ENCODE assay signal across 7 mouse cellular contexts in the genomic region with DNA sequence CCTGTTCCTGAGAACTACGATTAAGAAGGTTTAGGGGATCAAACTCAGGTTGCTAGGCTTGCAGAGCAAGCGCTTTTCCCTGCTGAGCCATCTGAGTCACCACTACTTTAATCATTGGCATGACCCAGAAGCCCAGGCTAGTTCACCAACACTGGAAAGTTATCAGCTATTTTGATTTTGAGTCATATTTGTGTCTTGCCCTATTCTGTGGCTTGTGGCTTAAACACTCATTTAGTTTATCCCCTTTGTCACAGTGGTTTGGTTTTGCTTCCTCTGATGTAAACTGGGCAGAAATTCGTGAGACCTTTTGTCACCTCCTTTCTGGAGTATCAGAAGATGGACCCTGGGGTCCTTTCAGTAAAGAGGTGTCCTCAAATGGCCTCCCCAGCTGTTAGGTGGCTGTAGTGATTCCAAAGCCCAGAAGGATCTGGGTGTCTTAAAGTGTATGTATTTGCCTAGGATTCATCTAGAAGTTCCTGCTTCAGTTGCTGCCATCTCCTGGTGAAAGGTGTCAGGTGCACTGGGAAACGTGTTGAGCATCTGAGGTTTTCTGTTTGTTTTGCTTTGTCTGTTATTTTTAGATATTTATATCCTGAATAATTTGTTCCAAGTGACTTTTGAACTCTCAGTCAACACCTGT. TPM values are rescaled to one million over a fixed set of nuclear protein-coding genes. Genes with fewer than 3 reads are reported as not detected.
A peak's percentile ranks its signal among the peaks of the same experiment; 100 is the strongest.
DNase-seq lines count a peak whose midpoint lies in the region; ATAC-seq and TF ChIP-seq lines count a peak whose summit lies in the region.

No protein-coding gene starts in this region.

- H3K9ac ChIP-seq in hindbrain, embryonic 15.5 days, result no peak overlapping the region
- H3K9ac ChIP-seq in hindbrain, embryonic 12.5 days, result no peak overlapping the region

- no peaks in the 10 kb centered on the region for H3K27me3 ChIP-seq in hindbrain, embryonic 15.5 days
- no peaks in the 10 kb centered on the region for H3K27me3 ChIP-seq in hindbrain, embryonic 12.5 days

- no peak overlapping the region for H3K4me2 ChIP-seq in hindbrain, embryonic 15.5 days
- H3K4me2 ChIP-seq in hindbrain, embryonic 12.5 days (replicated peaks), result no peak overlapping the region

- DNase-seq in testis, postnatal 10 days (ENCODE audit: low spot score), result peak; percentile 52
- DNase-seq in testis, postnatal 14 days (ENCODE audit: low spot score), result no peak
- DNase-seq in urinary bladder, postnatal 4 days (ENCODE audit: low spot score in 2 of 2), result no peak
- DNase-seq in gastrocnemius, postnatal 25 days, result no peak

- no peaks in the 10 kb centered on the region for H3K9me3 ChIP-seq in hindbrain, embryonic 15.5 days
- no peaks in the 10 kb centered on the region for H3K9me3 ChIP-seq in hindbrain, embryonic 12.5 days (replicated peaks)

- no peak for TF ChIP-seq POLR2A in cortical plate, adult 2 months (IDR thresholded peaks at IDR 0.05; ENCODE audit: extremely low read depth, insufficient read depth, low read length)

- 65% methylated on average over 4 of the region's 4 CpGs for WGBS in hindbrain, embryonic 15.5 days
- 60% methylated on average over 4 of the region's 4 CpGs for WGBS in hindbrain, embryonic 12.5 days

- no peak overlapping the region for H3K4me3 ChIP-seq in hindbrain, embryonic 15.5 days
- H3K4me3 ChIP-seq in hindbrain, embryonic 12.5 days, result no peak overlapping the region
- H3K4me3 ChIP-seq in cortical plate, adult 2 months (ENCODE audit: insufficient read depth, low read length), result no peak overlapping the region

- no peaks in the 10 kb centered on the region for H3K36me3 ChIP-seq in hindbrain, embryonic 15.5 days
- no peaks in the 10 kb centered on the region for H3K36me3 ChIP-seq in hindbrain, embryonic 12.5 days

- 0 out of 2 replicates have a peak, but pooled peaks have one; percentile 59 for ATAC-seq in hindbrain, embryonic 15.5 days (ENCODE audit: low FRiP score, low read depth)
- ATAC-seq in hindbrain, embryonic 12.5 days (ENCODE audit: low FRiP score), result no peak

- H3K4me1 ChIP-seq in hindbrain, embryonic 15.5 days (replicated peaks), result no peaks in the 10 kb centered on the region
- no peaks in the 10 kb centered on the region for H3K4me1 ChIP-seq in hindbrain, embryonic 12.5 days
- H3K4me1 ChIP-seq in cortical plate, adult 2 months (ENCODE audit: control insufficient read depth, insufficient read depth, low read length), result no peaks in the 10 kb centered on the region

- peak; percentile 72 for TF ChIP-seq CTCF in cortical plate, adult 2 months (IDR thresholded peaks at IDR 0.05; ENCODE audit: extremely low read depth, insufficient read depth, low read length)

- H3K27ac ChIP-seq in hindbrain, embryonic 15.5 days (replicated peaks), result no peak overlapping the region
- no peak overlapping the region for H3K27ac ChIP-seq in hindbrain, embryonic 12.5 days
- no peak overlapping the region for H3K27ac ChIP-seq in cortical plate, adult 2 months (ENCODE audit: insufficient read depth, low read length)

RNA-seq across cellular contexts. Expression of a gene that starts 20.3 kb away (rescaled TPM):
- 3.1 and 5.7 TPM in 2 replicates for polyA plus RNA-seq in hindbrain, embryonic 15.5 days (2015; fragmentation: Nextera tagmentation; extraction: Ambion mirVana)
- 0.79 and 0.96 TPM in 2 replicates for polyA plus RNA-seq in hindbrain, embryonic 12.5 days (2016; fragmentation: Nextera tagmentation; extraction: Ambion mirVana)
- 44.3 and 78.6 TPM in 2 replicates for polyA plus RNA-seq in cortical plate, adult 2 months (2012; rRNA removed)
- total RNA-seq in gastrocnemius, postnatal 25 days (2021), result 1 to 10 TPM; 1.3 to 1.5 TPM
